In genomic region chr4:142059113-142059840, GRCm38 (mm10) we compare ENCODE assay signal across 20 mouse cellular contexts. TPM values are rescaled to one million over a fixed set of nuclear protein-coding genes. Genes with fewer than 3 reads are reported as not detected.
"Had no signal": no experiment of that assay in that cellular context is flagged by ENCODE, and none has a peak within 500 bp of the region (broad histone marks: within the 10 kb centered on the region; RNA-seq: fewer than 3 reads in every experiment).

No protein-coding gene starts in this region.

- H3K27ac ChIP-seq: kidney, postnatal 0 days; liver, embryonic 13.5 days; neural tube, embryonic 12.5 days; neural tube, embryonic 15.5 days; stomach, embryonic 15.5 days had no signal

- H3K4me2 ChIP-seq: liver, embryonic 13.5 days; midbrain, embryonic 11.5 days; neural tube, embryonic 12.5 days; neural tube, embryonic 15.5 days; stomach, embryonic 15.5 days had no signal

- H3K4me3 ChIP-seq: layer of hippocampus, adult 2 months; liver, embryonic 13.5 days; neural tube, embryonic 12.5 days; neural tube, embryonic 15.5 days; stomach, embryonic 15.5 days had no signal

- H3K27me3 ChIP-seq: neural tube, embryonic 12.5 days; neural tube, embryonic 15.5 days; stomach, embryonic 15.5 days had no signal

- DNase-seq: kidney, postnatal 25 days; layer of hippocampus, adult 9-11 months; liver, embryonic 13.5 days; lung, adult 2 months; lung, postnatal 14 days; lung, postnatal 4 days; midbrain, embryonic 14.5 days; right cerebral cortex, adult 18-20 months; right cerebral cortex, postnatal 14 days; right cerebral cortex, postnatal 4 days; thymus, adult 18-20 months; thymus, postnatal 36 days had no signal

- H3K9me3 ChIP-seq: liver, embryonic 13.5 days; neural tube, embryonic 12.5 days; neural tube, embryonic 15.5 days; stomach, embryonic 15.5 days had no signal

- H3K36me3 ChIP-seq: liver, embryonic 13.5 days; neural tube, embryonic 12.5 days; neural tube, embryonic 15.5 days; stomach, embryonic 15.5 days had no signal

- H3K9ac ChIP-seq: liver, embryonic 13.5 days; neural tube, embryonic 12.5 days; neural tube, embryonic 15.5 days; stomach, embryonic 15.5 days had no signal

RNA-seq across cellular contexts. Expression of gene Fhad1, which starts 44.4 kb away (rescaled TPM):
- total RNA-seq: megakaryocyte-erythroid progenitor cell, adult 5-6 weeks had no signal
- polyA plus RNA-seq: liver, embryonic 16.5 days had no signal
